Mouse (Mus musculus) hindbrain, postnatal 0 days (tissue): ENCODE data around the gene Zbtb20. TPM values are rescaled to one million over a fixed set of nuclear protein-coding genes. Genes with fewer than 3 reads are reported as not detected.

ENCODE experiments used
- ATAC-seq: fragments of 200-750 bp; cut with Nextera tagmentation; 2 replicates; pipeline ENCODE4 v1.8.0; 2017; ENCODE audit warnings: mild to moderate bottlenecking, moderate TSS enrichment, moderate library complexity
- DNase-seq: peaks from one replicate; pipeline ENCODE4 v3.0.0-alpha.2; 2015; ENCODE audit warnings: low spot score
- H3K27ac ChIP-seq: fragments of 300-500 bp; sonication (generic); 2 replicates; pipeline ENCODE4 v1.5.1; 2014; ENCODE audit warnings: mild to moderate bottlenecking
- H3K27me3 ChIP-seq: fragments of 300-500 bp; sonication (generic); 2 replicates; pipeline ENCODE4 v1.6.1; 2014; ENCODE audit warnings: low read length, mixed read lengths; ENCODE audit not compliant: insufficient read depth
- H3K36me3 ChIP-seq: fragments of 300-500 bp; sonication (generic); 2 replicates; pipeline ENCODE4 v1.6.1; 2014; ENCODE audit warnings: low read length, mixed read lengths; ENCODE audit not compliant: insufficient read depth
- H3K4me1 ChIP-seq: fragments of 300-500 bp; sonication (generic); 2 replicates; pipeline ENCODE4 v1.6.1; 2014; ENCODE audit warnings: antibody characterized with exemption, low read length, mixed read lengths; ENCODE audit not compliant: insufficient read depth
- H3K4me2 ChIP-seq: fragments of 300-500 bp; sonication (generic); 2 replicates; pipeline ENCODE4 v1.6.1; 2014; ENCODE audit warnings: low read depth, mild to moderate bottlenecking, low read length, moderate library complexity, mixed read lengths
- H3K4me3 ChIP-seq: fragments of 300-500 bp; sonication (generic); 2 replicates; pipeline ENCODE4 v1.5.1; 2014; ENCODE audit warnings: low read length
- H3K9ac ChIP-seq: fragments of 300-500 bp; sonication (generic); replicated peaks from 2 replicates; pipeline ENCODE4 v1.6.1; 2014; ENCODE audit warnings: mild to moderate bottlenecking, low read length, moderate library complexity, mixed read lengths
- H3K9me3 ChIP-seq: fragments of 300-500 bp; sonication (generic); 2 replicates; pipeline ENCODE4 v1.6.1; 2016; ENCODE audit warnings: low read length, mixed read lengths
- CTCF ChIP-seq: IDR thresholded peaks from 2 replicates; pipeline ENCODE4 v1.5.1; 2016; ENCODE audit warnings: antibody characterized with exemption, control low read depth, low read depth
- WGBS: fragments of 180-500 bp; shearing (Covaris S2); extraction: QIAGEN DNeasy Blood & Tissue Kit; methylation state at CpG from one replicate; pipeline ENCODE4 v1.1.7; 2014; 5-methylcytosine and 5-hydroxymethylcytosine counted together
- polyA plus RNA-seq: library from polyadenylated mRNA; unstranded; fragments of >200 nt; fragmentation: Nextera tagmentation; extraction: Ambion mirVana; gene quantifications from 2 replicates; pipeline ENCODE4 v1.2.1, GENCODE M21; 2015
- total RNA-seq: library from RNA; depleted of rRNA; stranded (reverse); fragments of >200 nt; gene quantifications from 2 replicates; pipeline ENCODE4 v1.2.3, GENCODE M21; 2014

The Zbtb20 gene
- total and polyA plus RNA-seq, 2 experiments from 2014 or later, result 35.2 to 38.0 TPM

DNA sequence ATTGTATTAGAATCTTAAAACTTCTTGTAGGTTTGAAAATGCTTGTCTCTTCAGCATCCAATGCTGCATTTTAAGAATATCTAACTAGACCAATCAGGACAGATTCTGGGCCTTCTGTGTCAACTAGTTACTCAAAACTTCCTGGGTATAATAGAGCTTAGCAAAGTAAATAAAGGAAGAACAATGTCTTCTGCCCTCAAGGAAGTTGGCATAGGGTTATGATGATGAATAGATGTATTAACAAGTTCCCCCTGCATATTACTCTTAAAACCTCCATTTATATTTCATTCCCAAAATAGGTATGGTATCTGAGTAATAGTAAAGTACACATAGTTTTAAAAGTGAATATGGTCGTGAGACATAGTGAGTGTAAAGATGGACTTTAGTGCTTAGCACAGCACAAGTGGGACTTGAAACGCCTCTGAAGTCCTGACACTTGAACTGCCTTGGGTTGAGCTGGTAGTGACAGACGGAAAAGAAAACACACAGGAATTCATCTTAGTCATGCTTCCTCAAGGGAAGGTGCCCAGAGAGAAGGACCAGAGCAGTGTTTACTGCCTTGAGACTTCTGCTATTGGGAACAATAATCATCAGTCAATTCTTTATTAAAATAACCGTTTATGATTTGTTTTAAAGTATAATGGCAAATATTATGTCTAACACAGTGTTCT, 341.8 kb downstream of the Zbtb20 start:
- H3K9ac ChIP-seq, result no peak overlapping the region
- H3K27me3 ChIP-seq, result no peaks in the 10 kb centered on the region
- no peak for ATAC-seq
- H3K4me2 ChIP-seq, result no peak overlapping the region
- DNase-seq, result no peak
- no peak overlapping the region for H3K4me3 ChIP-seq
- no peaks in the 10 kb centered on the region for H3K4me1 ChIP-seq
- H3K36me3 ChIP-seq, result no peaks in the 10 kb centered on the region
- 80% methylated on average over 4 of the region's 4 CpGs for WGBS
- no peaks in the 10 kb centered on the region for H3K9me3 ChIP-seq
- TF ChIP-seq CTCF, result no peak
- no peak overlapping the region for H3K27ac ChIP-seq

GRCm38 (mm10) chr16:43219367-43219766, 343.7 kb downstream of the Zbtb20 start:
- DNase-seq (no peak), ATAC-seq (no peak)
- 100% methylated on average over 1 of the region's 1 CpGs for WGBS
- Histone ChIP-seq H3K9me3 (no peaks in the 10 kb centered on the region), H3K4me2 (no peak overlapping the region), H3K9ac (no peak overlapping the region), H3K27ac (no peak overlapping the region), H3K27me3 (no peaks in the 10 kb centered on the region), H3K4me1 (no peaks in the 10 kb centered on the region), H3K4me3 (no peak overlapping the region), H3K36me3 (no peaks in the 10 kb centered on the region)
- TF ChIP-seq CTCF, result no peak

DNA sequence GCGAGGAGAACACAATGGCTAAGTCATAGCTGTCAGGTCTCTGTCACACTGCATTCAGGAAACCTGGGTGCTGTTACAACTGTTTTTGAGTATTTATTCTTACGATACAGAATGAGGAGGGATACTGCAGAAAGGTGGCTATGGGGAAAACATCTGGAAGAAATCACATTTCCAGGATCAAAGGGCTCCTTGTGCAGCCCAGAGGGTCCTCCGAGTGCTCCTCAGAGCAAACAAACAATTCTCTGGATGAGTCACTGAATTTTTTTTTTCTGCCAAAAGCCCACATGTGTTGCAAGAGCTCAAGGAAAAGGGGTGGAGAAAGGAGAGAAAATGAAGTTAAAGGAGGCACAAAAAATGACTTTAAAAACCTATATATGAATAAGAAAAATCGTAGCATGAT, 345.6 kb downstream of the Zbtb20 start:
- TF ChIP-seq CTCF, result no peak
- Histone ChIP-seq H3K9ac (no peak overlapping the region), H3K4me3 (no peak overlapping the region), H3K4me2 (no peak overlapping the region), H3K9me3 (no peaks in the 10 kb centered on the region), H3K36me3 (no peaks in the 10 kb centered on the region), H3K27me3 (no peaks in the 10 kb centered on the region), H3K4me1 (no peaks in the 10 kb centered on the region), H3K27ac (no peak overlapping the region)
- 64% methylated on average over 4 of the region's 4 CpGs for WGBS
- DNase-seq (no peak), ATAC-seq (no peak)

DNA sequence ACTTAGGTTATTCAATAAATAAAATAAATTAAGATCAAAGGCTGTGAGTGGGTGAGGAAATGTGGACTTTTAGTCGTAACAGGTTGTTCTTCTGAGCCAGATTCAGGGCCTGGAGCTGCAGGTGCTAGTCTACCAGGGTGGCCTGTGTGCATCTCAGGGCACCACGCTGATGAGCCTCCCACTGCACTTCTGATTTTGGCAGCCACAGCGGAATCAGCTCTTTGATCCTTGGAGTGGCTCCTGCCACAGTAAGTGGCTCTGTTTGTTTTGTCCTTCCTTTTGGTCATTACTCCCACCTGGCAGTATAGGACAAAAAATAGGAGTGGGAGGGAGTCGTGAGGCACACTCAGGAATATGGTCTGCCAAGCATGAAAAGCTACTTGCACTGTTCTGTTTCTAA, 354.6 kb downstream of the Zbtb20 start:
- no peak overlapping the region for H3K27ac ChIP-seq
- H3K27me3 ChIP-seq, result no peaks in the 10 kb centered on the region
- TF ChIP-seq CTCF, result no peak
- H3K4me1 ChIP-seq, result no peaks in the 10 kb centered on the region
- no peak overlapping the region for H3K4me2 ChIP-seq
- 49% methylated on average over 4 of the region's 4 CpGs for WGBS
- no peak overlapping the region for H3K9ac ChIP-seq
- H3K4me3 ChIP-seq, result no peak overlapping the region
- H3K36me3 ChIP-seq, result no peaks in the 10 kb centered on the region
- H3K9me3 ChIP-seq, result no peaks in the 10 kb centered on the region
- ATAC-seq, result no peak
- DNase-seq, result no peak

- no peak for TF ChIP-seq CTCF
- no peak overlapping the region for H3K27ac ChIP-seq
- no peak for DNase-seq
- no peaks in the 10 kb centered on the region for H3K4me1 ChIP-seq
- ATAC-seq, result no peak
- H3K4me3 ChIP-seq, result no peak overlapping the region
- H3K36me3 ChIP-seq, result no peaks in the 10 kb centered on the region
- no peak overlapping the region for H3K4me2 ChIP-seq
- H3K9ac ChIP-seq, result no peak overlapping the region
- H3K9me3 ChIP-seq, result no peaks in the 10 kb centered on the region
- no peaks in the 10 kb centered on the region for H3K27me3 ChIP-seq
Measured at GRCm38 (mm10) chr16:43234249-43234648, 358.6 kb downstream of the Zbtb20 start.

DNA sequence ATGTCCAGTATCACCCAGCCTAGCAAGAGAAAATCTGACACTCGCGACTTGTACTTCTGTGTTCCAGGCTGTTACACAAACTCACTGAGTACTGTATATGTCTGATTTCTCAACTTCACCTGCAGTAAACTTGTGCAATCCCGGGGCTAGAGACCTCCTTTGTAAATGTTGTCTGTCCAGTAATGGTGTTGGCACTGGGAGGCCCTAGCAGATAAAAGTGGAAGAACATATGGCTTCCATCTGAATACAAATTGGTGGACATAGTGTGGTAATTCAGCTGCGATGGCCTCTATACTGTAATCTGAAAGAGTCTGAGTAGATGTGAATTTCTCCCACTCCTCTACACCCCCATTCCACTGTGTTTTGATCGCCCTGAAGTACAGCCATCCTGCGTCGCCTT, 359.6 kb downstream of the Zbtb20 start:
- Histone ChIP-seq H3K9me3 (no peaks in the 10 kb centered on the region), H3K27ac (no peak overlapping the region), H3K36me3 (no peaks in the 10 kb centered on the region), H3K9ac (no peak overlapping the region), H3K4me2 (peak overlapping the region; percentile 35), H3K4me3 (no peak overlapping the region), H3K27me3 (no peaks in the 10 kb centered on the region), H3K4me1 (no peaks in the 10 kb centered on the region)
- ATAC-seq (no peak), DNase-seq (no peak)
- 47% methylated on average over 7 of the region's 7 CpGs for WGBS
- no peak for TF ChIP-seq CTCF

DNA sequence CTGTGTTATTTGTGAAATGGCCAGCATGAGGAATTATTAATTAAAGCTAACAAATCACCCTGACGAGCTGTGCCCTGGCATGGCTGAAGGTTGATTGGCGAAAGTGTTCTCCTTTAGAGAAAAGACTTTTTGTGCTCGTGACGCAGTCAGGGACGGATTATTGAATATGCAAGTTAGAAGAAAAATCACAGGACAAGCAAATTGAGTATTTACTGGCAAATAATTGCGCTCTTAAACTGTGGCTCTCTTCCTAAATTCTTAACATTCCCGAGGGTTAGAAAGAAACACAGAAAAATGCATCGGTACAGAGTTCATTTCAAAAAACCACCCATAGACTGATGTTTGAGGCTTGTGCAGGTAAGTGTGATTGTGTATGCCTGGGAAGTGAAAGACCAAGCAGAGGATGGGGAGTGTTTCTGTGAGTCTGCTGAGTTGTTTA, 360.1 kb downstream of the Zbtb20 start:
- H3K9me3 ChIP-seq, result no peaks in the 10 kb centered on the region
- H3K9ac ChIP-seq, result no peak overlapping the region
- H3K4me3 ChIP-seq, result no peak overlapping the region
- TF ChIP-seq CTCF, result no peak
- DNase-seq (peak; percentile 17), ATAC-seq (no peak)
- WGBS, result 39% methylated on average over 8 of the region's 8 CpGs
- H3K36me3 ChIP-seq, result no peaks in the 10 kb centered on the region
- H3K4me2 ChIP-seq, result peak overlapping the region; percentile 35
- H3K27me3 ChIP-seq, result no peaks in the 10 kb centered on the region
- no peaks in the 10 kb centered on the region for H3K4me1 ChIP-seq
- no peak overlapping the region for H3K27ac ChIP-seq
